Mouse (Mus musculus): ENCODE results near the gene Wwtr1. TPM values are rescaled to one million over a fixed set of nuclear protein-coding genes. Genes with fewer than 3 reads are reported as not detected.

The Wwtr1 gene
- polyA plus RNA-seq, 1 experiment: 55.7 TPM

- WGBS: 64% methylated on average over 1 of the region's 1 CpGs
Measured at GRCm38 (mm10) chr3:57530836-57531235, 44.9 kb downstream of the Wwtr1 start.

DNA sequence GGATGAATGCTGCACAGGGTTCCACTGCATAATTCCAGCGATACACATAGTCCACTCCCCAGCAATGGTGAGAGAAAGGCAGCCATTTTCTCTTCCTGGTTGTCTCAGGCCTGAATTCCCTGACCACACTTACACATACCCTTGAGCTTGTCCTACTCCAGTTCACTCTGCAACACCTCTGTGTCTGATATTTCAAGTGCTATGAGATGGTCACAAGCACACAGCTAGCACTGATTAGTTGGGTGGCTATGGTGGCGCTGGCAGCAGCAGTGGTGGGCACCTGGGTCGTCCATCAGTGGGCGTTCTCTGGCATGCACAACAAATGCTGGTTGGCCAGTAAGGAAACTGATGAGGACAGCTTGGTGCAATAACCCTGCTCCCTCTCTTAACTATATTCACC is 45.5 kb downstream of the Wwtr1 start:
- Histone ChIP-seq H3K4me3 (replicated peaks; ENCODE audit: extremely low read depth, low read depth, low read length) (no peak overlapping the region), H3K4me1 (ENCODE audit: control insufficient read depth, insufficient read depth, low read length) (peaks cover 12% of the 10 kb centered on the region)
- 88% methylated on average over 4 of the region's 4 CpGs for whole genome bisulfite sequencing
- no peak for DNase-seq
- TF ChIP-seq POLR2A (IDR thresholded peaks at IDR 0.05; ENCODE audit: borderline replicate concordance, extremely low read depth, low read depth, low read length) (no peak), CTCF (IDR thresholded peaks at IDR 0.05; ENCODE audit: insufficient read depth, low read length) (no peak)

More at GRCm38 (mm10) chr3:57530836-57531235, 44.9 kb downstream of the Wwtr1 start:
- H3K4me1 ChIP-seq (ENCODE audit: control insufficient read depth, insufficient read depth, low read length): peaks cover 14% of the 10 kb centered on the region
- DNase-seq: no peak
- no peak overlapping the region for H3K4me3 ChIP-seq (replicated peaks; ENCODE audit: extremely low read depth, low read depth, low read length)
- no peak for TF ChIP-seq CTCF (IDR thresholded peaks at IDR 0.05; ENCODE audit: insufficient read depth, low read length)
- TF ChIP-seq POLR2A (IDR thresholded peaks at IDR 0.05; ENCODE audit: borderline replicate concordance, extremely low read depth, low read depth, low read length): no peak

- no peak overlapping the region for H3K4me3 ChIP-seq (replicated peaks; ENCODE audit: extremely low read depth, low read depth, low read length)
- TF ChIP-seq POLR2A (IDR thresholded peaks at IDR 0.05; ENCODE audit: borderline replicate concordance, extremely low read depth, low read depth, low read length) (no peak), CTCF (IDR thresholded peaks at IDR 0.05; ENCODE audit: insufficient read depth, low read length) (no peak)
- no peak for DNase-seq
Measured at GRCm38 (mm10) chr3:57527154-57527553, 48.6 kb downstream of the Wwtr1 start.

DNA sequence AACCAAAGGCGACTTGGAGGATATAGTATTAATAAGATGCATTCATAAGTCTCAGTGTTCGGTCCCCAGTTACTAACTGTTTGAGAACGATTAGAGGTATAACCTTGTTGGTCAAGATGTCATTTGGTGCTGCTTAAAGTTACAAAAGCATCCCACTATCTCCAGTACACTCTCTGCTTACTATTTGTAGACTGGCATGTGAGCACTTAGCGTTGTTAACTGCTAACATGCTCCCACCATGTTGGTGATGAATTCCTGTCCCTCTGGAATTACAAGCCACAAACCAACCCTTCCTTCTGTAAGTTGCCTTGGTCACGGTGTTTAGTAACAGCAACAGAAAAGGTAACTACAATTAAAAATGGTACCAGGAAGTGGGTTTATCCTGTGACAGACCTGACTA is 52.6 kb downstream of the Wwtr1 start:
- Histone ChIP-seq H3K4me3 (replicated peaks; ENCODE audit: extremely low read depth, low read depth, low read length) (no peak overlapping the region), H3K4me1 (ENCODE audit: control insufficient read depth, insufficient read depth, low read length) (no peaks in the 10 kb centered on the region; the same call in 1 of the 2 replicates)
- TF ChIP-seq POLR2A (IDR thresholded peaks at IDR 0.05; ENCODE audit: borderline replicate concordance, extremely low read depth, low read depth, low read length): no peak
- no peak for TF ChIP-seq CTCF (IDR thresholded peaks at IDR 0.05; ENCODE audit: insufficient read depth, low read length)
- DNase-seq: no peak
- WGBS: 90% methylated on average over 5 of the region's 5 CpGs

More at GRCm38 (mm10) chr3:57527154-57527553, 48.6 kb downstream of the Wwtr1 start:
- H3K4me1 ChIP-seq (ENCODE audit: control insufficient read depth, insufficient read depth, low read length): peaks cover 5% of the 10 kb centered on the region; the same call in 1 of the 2 replicates

GRCm38 (mm10) chr3:57521876-57522275 is 53.8 kb downstream of the Wwtr1 start:
- Histone ChIP-seq H3K4me3 (replicated peaks; ENCODE audit: extremely low read depth, low read depth, low read length) (no peak overlapping the region), H3K4me1 (ENCODE audit: control insufficient read depth, insufficient read depth, low read length) (peaks cover 3% of the 10 kb centered on the region)
- DNase-seq: no peak
- WGBS: 86% methylated on average over 4 of the region's 4 CpGs
- TF ChIP-seq POLR2A (IDR thresholded peaks at IDR 0.05; ENCODE audit: borderline replicate concordance, extremely low read depth, low read depth, low read length) (no peak), CTCF (IDR thresholded peaks at IDR 0.05; ENCODE audit: insufficient read depth, low read length) (no peak)

DNA sequence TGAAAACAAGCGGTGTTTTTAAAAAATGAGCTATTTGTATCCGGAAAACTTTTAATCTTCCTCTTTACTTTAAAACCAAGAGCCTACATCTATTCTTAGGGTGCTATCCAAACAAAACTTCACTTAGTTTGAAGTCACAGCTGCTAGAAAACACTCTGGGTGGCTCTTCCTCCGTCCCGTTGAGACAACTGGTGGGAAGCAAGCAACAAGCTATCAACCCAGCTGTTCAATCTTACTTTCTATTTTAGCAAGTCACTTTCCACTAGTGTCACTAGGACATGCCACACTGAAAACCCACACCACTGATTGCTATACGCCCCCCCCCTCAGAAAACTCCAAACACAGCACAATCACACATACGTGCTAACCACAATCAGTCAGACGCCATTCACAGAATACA is 55.7 kb downstream of the Wwtr1 start:
- TF ChIP-seq POLR2A (IDR thresholded peaks at IDR 0.05; ENCODE audit: borderline replicate concordance, extremely low read depth, low read depth, low read length): no peak
- TF ChIP-seq CTCF (IDR thresholded peaks at IDR 0.05; ENCODE audit: insufficient read depth, low read length): no peak
- no peak for DNase-seq
- WGBS: 77% methylated on average over 7 of the region's 7 CpGs
- peaks cover 3% of the 10 kb centered on the region for H3K4me1 ChIP-seq (ENCODE audit: control insufficient read depth, insufficient read depth, low read length)
- H3K4me3 ChIP-seq (replicated peaks; ENCODE audit: extremely low read depth, low read depth, low read length): no peak overlapping the region

- no peak overlapping the region for H3K4me3 ChIP-seq (replicated peaks; ENCODE audit: extremely low read depth, low read depth, low read length)
- WGBS: 36% methylated on average over 4 of the region's 4 CpGs
- H3K4me1 ChIP-seq (ENCODE audit: control insufficient read depth, insufficient read depth, low read length): peaks cover 8% of the 10 kb centered on the region
- DNase-seq: no peak
- TF ChIP-seq POLR2A (IDR thresholded peaks at IDR 0.05; ENCODE audit: borderline replicate concordance, extremely low read depth, low read depth, low read length) (no peak), CTCF (IDR thresholded peaks at IDR 0.05; ENCODE audit: insufficient read depth, low read length) (no peak)
Measured at GRCm38 (mm10) chr3:57516146-57516545, 59.6 kb downstream of the Wwtr1 start.

DNA sequence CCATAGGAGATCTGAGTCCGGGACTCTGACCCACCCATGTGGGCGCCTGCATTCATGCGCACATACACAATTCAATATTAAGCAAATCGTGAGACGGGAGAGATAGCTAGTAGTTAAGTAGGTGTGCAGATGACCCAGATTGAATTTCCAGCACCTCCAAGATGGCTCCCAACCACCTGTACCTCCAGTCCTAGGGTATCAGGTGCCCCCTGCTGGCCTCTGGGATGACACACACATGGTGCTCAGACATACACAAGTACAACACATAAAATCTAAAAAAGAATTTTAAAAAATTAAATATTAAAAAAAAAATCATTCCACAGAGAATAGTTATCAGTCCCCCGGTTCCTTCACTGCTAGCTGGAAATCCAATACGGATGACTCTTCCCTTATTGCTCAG is 60.7 kb downstream of the Wwtr1 start:
- no peak overlapping the region for H3K4me3 ChIP-seq (replicated peaks; ENCODE audit: extremely low read depth, low read depth, low read length)
- no peak for DNase-seq
- 97% methylated on average over 7 of the region's 7 CpGs for WGBS
- no peak for TF ChIP-seq CTCF (IDR thresholded peaks at IDR 0.05; ENCODE audit: insufficient read depth, low read length)
- peaks cover 10% of the 10 kb centered on the region for H3K4me1 ChIP-seq (ENCODE audit: control insufficient read depth, insufficient read depth, low read length)

GRCm38 (mm10) chr3:57511816-57512586 is 63.7 kb downstream of the Wwtr1 start:
- 42% methylated on average over 18 of the region's 18 CpGs for WGBS

GRCm38 (mm10) chr3:57509945-57510675 is 65.6 kb downstream of the Wwtr1 start:
- TF ChIP-seq CTCF (IDR thresholded peaks at IDR 0.05; ENCODE audit: insufficient read depth, low read length) (no peak), POLR2A (IDR thresholded peaks at IDR 0.05; ENCODE audit: borderline replicate concordance, extremely low read depth, low read depth, low read length) (no peak)
- no peak for DNase-seq
- H3K4me3 ChIP-seq (replicated peaks; ENCODE audit: extremely low read depth, low read depth, low read length): no peak overlapping the region
- WGBS: 42% methylated on average over 7 of the region's 7 CpGs
- peaks cover 17% of the 10 kb centered on the region for H3K4me1 ChIP-seq (ENCODE audit: control insufficient read depth, insufficient read depth, low read length)

More at GRCm38 (mm10) chr3:57511816-57512586, 63.7 kb downstream of the Wwtr1 start:
- DNase-seq: no peak
- Histone ChIP-seq H3K4me3 (replicated peaks; ENCODE audit: extremely low read depth, low read depth, low read length) (no peak overlapping the region), H3K4me1 (ENCODE audit: control insufficient read depth, insufficient read depth, low read length) (peaks cover 9% of the 10 kb centered on the region)
- no peak for TF ChIP-seq CTCF (IDR thresholded peaks at IDR 0.05; ENCODE audit: insufficient read depth, low read length)

All from lung, adult 2 months (tissue).